Mouse (Mus musculus): ENCODE data around the gene Sh3rf1.

Gene Sh3rf1

GRCm38 (mm10) chr8:61218439-61218838 is 5.2 kb upstream of the Sh3rf1 start:
- DNase-seq (ENCODE audit: inconsistent age in 2 of 2, low spot score in 1 of 2) = no peak

DNA sequence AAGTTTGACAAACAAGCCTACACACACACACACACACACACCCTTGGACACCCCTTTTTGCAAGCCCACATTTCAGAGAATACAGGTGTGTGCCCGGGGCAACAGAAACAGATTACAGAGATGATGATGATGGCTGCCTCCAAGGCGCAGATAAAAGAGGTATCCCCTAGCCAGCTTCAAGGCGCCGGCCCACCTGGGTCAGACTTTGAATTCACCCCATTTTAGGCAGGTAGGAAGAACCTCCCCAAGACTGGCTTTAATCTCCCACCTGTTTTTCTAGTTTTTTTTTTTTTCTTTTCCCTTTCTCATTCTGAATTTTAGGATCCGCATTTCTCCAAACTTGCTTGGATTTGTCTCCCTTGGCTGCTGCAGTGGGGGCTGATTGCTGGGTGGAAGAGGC is 389 bp upstream of the Sh3rf1 start:
- DNase-seq (ENCODE audit: inconsistent age in 2 of 2, low spot score in 1 of 2) = peak in 1 of 2 experiments; percentile 35

- peak; percentile 72 to 89 for DNase-seq (ENCODE audit: inconsistent age in 2 of 2, low spot score in 1 of 2)
Measured at GRCm38 (mm10) chr8:61224380-61225092, 864 bp downstream of the Sh3rf1 start.

DNA sequence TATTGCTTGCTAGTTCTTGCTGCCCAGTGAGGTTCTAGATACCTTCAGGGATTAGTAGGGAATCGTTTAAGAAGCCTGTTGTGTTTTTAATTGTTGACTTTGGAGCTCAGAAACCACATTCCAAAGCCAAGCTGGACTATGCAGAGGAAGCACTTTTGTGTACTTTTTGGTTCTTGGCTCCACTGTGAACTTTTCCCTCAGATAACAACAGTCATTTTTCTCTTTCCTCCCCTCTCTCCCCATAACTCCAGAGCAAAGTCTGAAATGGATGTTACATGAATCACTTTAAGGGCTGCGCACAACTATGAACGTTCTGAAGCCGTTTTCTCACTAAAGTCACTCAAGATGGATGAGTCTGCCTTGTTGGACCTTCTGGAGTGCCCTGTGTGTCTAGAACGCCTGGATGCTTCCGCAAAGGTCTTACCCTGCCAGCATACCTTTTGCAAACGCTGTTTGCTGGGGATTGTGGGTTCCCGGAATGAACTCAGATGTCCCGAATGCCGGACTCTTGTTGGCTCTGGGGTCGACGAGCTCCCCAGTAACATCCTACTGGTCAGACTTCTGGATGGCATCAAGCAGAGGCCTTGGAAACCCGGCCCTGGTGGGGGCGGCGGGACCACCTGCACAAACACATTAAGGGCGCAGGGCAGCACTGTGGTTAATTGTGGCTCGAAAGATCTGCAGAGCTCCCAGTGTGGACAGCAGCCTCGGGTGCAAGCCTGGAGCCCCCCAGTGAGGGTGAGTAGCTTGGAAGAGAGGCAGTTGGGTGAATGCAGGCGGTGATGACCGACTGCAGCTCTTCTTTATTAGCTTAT is 2.1 kb downstream of the Sh3rf1 start:
- peak; percentile 16 to 47 for DNase-seq (ENCODE audit: inconsistent age in 2 of 2, low spot score in 1 of 2)

GRCm38 (mm10) chr8:61226632-61227031 is 3.0 kb downstream of the Sh3rf1 start:
- DNase-seq (ENCODE audit: inconsistent age in 2 of 2, low spot score in 1 of 2) = no peak

GRCm38 (mm10) chr8:61228678-61229077 is 5.0 kb downstream of the Sh3rf1 start:
- no peak for DNase-seq (ENCODE audit: inconsistent age in 2 of 2, low spot score in 1 of 2)

- DNase-seq (ENCODE audit: inconsistent age in 2 of 2, low spot score in 1 of 2) = no peak
Measured at GRCm38 (mm10) chr8:61229511-61230195, 6.0 kb downstream of the Sh3rf1 start.

GRCm38 (mm10) chr8:61230881-61231755 is 7.4 kb downstream of the Sh3rf1 start:
- peak; percentile 48 to 74 for DNase-seq (ENCODE audit: inconsistent age in 2 of 2, low spot score in 1 of 2)

DNA sequence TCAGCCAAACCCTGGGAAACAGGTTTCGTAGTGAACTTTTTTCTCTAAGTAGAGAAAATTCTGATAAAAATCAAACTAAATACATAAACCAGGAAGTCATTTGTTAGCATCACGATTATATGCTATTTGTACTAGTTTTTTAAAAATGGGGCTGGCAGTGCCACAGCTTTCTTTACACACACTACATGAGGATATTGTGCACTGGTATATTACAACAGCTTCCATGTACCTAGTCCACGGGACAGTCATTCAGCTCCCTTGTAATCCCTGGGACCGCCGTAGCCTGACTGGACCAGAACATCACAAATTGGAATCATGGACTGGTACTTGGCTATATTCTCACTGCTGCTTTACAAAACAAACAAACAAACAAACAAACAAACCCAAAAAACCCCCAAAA is 11.8 kb downstream of the Sh3rf1 start:
- DNase-seq (ENCODE audit: inconsistent age in 2 of 2, low spot score in 1 of 2) = no peak

DNA sequence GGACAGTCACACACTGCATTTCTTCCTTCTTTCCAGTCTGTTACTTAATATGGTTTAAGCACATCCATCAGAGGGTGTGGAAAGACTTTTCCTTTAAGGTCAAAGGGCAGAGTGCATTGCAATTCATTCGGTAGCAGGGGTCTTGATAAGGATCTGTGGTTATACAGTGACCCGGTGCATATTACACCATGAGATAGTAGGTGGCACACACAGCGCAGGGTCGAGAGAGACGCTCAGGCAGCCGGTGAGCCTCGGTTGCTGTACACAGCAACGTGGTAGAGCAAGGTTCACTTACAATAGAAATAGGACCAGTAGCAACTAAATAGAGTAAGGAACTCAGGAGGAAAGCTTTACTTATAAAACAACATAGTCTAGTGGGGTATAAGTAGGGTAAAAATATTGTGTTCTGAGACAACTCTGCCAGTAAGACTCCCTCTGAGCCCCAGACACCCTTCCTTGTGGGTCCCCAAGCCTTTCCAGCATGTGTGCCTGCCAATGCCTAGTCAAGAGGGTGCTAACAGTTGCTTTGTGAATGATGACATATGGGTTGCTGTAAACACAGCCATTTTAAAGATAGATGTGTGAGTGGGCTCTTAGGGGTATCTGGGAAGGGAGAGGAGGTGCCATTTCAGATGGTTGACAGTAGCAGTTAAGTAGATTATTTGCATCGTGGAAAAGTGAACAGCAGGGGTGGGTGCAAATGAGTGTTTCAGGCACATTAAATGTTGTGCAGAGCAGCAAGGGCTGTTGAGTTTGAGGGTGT is 13.0 kb downstream of the Sh3rf1 start:
- DNase-seq (ENCODE audit: inconsistent age in 2 of 2, low spot score in 1 of 2) = no peak

GRCm38 (mm10) chr8:61239576-61239975 is 15.9 kb downstream of the Sh3rf1 start:
- DNase-seq (ENCODE audit: inconsistent age in 2 of 2, low spot score in 1 of 2) = no peak

GRCm38 (mm10) chr8:61241229-61241628 is 17.6 kb downstream of the Sh3rf1 start:
- DNase-seq (ENCODE audit: inconsistent age in 2 of 2, low spot score in 1 of 2) = no peak

GRCm38 (mm10) chr8:61242896-61243295 is 19.2 kb downstream of the Sh3rf1 start:
- no peak for DNase-seq (ENCODE audit: inconsistent age in 2 of 2, low spot score in 1 of 2)

GRCm38 (mm10) chr8:61243491-61243890 is 19.8 kb downstream of the Sh3rf1 start:
- DNase-seq (ENCODE audit: inconsistent age in 2 of 2, low spot score in 1 of 2) = no peak

- DNase-seq (ENCODE audit: inconsistent age in 2 of 2, low spot score in 1 of 2) = no peak
Measured at GRCm38 (mm10) chr8:61244157-61244556, 20.5 kb downstream of the Sh3rf1 start.

DNA sequence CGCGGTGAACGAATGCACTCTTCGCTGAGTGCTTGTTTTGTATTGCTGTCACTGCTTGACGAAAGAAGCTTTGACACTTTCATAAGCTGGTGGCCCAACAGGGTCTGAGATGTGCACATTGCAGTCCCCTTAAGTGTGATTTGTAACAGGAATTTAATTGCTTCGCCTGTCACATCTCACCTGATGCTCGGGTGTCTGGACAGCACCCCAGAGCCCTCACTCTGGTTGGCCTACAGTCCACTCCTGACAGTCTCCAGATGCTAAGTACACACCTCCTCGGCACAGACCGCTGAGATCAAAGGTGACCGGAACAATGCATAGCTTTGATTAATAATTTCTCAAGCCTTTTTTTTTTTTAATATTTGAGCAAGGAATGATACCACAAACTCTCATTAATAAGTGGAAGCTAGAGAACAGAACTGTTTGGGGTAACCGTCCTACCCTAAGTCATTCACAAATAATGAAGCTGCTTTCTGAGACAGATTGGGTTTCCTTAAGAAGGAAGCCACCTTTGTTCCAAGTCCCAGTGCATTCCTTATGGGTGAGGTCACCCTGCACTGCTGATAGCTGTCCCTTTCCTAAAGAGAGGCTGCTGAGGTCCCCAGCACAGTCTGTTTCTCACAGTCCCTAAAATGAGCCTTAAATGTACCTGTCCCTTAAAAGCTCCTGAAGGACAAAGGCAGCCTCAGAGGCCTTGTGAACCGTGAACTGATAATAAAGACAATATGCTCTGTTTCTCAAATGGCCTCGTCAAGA is 23.8 kb downstream of the Sh3rf1 start:
- DNase-seq (ENCODE audit: inconsistent age in 2 of 2, low spot score in 1 of 2) = no peak

GRCm38 (mm10) chr8:61249511-61249910 is 25.8 kb downstream of the Sh3rf1 start:
- no peak for DNase-seq (ENCODE audit: inconsistent age in 2 of 2, low spot score in 1 of 2)

GRCm38 (mm10) chr8:61254196-61254595 is 30.5 kb downstream of the Sh3rf1 start:
- no peak for DNase-seq (ENCODE audit: inconsistent age in 2 of 2, low spot score in 1 of 2)

DNA sequence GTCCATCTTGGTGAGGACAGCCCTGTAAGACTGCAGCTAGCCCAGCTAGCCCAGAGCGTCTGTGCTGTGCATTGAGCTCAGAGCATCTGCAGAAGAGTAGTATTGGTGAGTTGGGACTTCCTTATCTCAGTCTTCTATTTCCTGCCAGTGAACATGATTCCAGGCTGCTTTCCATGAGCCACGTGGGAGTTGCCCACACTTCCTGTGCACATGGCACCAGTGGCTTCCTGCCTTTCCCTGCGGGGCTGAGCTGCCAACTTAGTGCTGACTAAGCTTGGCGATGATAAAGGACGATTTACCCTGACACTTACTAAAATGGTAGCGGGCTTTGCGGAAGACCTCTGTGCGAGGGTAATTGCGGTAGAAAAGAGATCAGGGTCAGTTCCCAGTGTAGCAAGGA is 35.2 kb downstream of the Sh3rf1 start:
- no peak for DNase-seq (ENCODE audit: inconsistent age in 2 of 2, low spot score in 1 of 2)

All from adrenal gland, adult (tissue).